Mouse (Mus musculus) CH12.LX (cell line): Measurements from ENCODE around the gene 1700067K01Rik. TPM values are rescaled to one million over a fixed set of nuclear protein-coding genes. Genes with fewer than 3 reads are reported as not detected.

Source experiments
- DNase-seq: peaks from one replicate; pipeline ENCODE4 v3.0.0-alpha.2; 2013; ENCODE audit errors: extremely low read depth
- H3K27ac ChIP-seq: 2 replicates; pipeline ENCODE4 v1.5.1; 2012; ENCODE audit warnings: low read depth, mild to moderate bottlenecking, control low read depth, moderate library complexity; ENCODE audit not compliant: insufficient read depth
- H3K27me3 ChIP-seq: replicated peaks from 2 replicates; pipeline ENCODE3; 2012; ENCODE audit warnings: inconsistent platforms
- H3K36me3 ChIP-seq, 2 experiments: replicated peaks in 1 of 2; 2 replicates each; pipeline versions ENCODE3 to v1.6.1; 2012; ENCODE audit warnings: inconsistent platforms in 1 of 2, low read length in 1 of 2, mild to moderate bottlenecking in 1 of 2, mixed read lengths in 1 of 2, moderate library complexity in 1 of 2; ENCODE audit not compliant: control insufficient read depth in 1 of 2, insufficient read depth in 1 of 2
- H3K4me1 ChIP-seq, 2 experiments: 2 replicates each; pipeline ENCODE4 v1.6.1; 2012; ENCODE audit warnings: inconsistent platforms in 1 of 2, moderate library complexity in 1 of 2; ENCODE audit not compliant: insufficient read depth in 2 of 2, control insufficient read depth in 1 of 2
- H3K4me2 ChIP-seq: 2 replicates; pipeline ENCODE4 v1.6.1; 2012; ENCODE audit warnings: low read depth, mild to moderate bottlenecking, control low read depth; ENCODE audit not compliant: poor library complexity, insufficient read depth, severe bottlenecking
- H3K4me3 ChIP-seq, 3 experiments: fragments of 150-350 bp in 1 of 3; sonication (generic) in 1 of 3; replicated peaks in 1 of 3; 2 replicates each; pipeline versions ENCODE3 to v1.5.1; 2011 to 2012; ENCODE audit warnings: low read depth in 2 of 3, low read length in 2 of 3, mild to moderate bottlenecking in 2 of 3, moderate library complexity in 2 of 3, control low read depth in 1 of 3, improper control_type of control experiment in 1 of 3, inconsistent platforms in 1 of 3, mixed read lengths in 1 of 3; ENCODE audit not compliant: poor library complexity in 1 of 3
- H3K79me2 ChIP-seq: replicated peaks from 2 replicates; pipeline ENCODE4 v1.6.1; 2012; ENCODE audit warnings: mild to moderate bottlenecking, moderate library complexity; ENCODE audit not compliant: control insufficient read depth, poor library complexity, insufficient read depth, severe bottlenecking; ENCODE audit errors: extremely low read depth
- H3K9ac ChIP-seq: 2 replicates; pipeline ENCODE4 v1.6.1; 2012; ENCODE audit warnings: low read depth, mild to moderate bottlenecking, control low read depth, moderate library complexity; ENCODE audit not compliant: insufficient read depth
- H3K9me3 ChIP-seq: replicated peaks from 2 replicates; pipeline ENCODE3; 2012; ENCODE audit warnings: low read length, inconsistent platforms, mixed read lengths
- BHLHE40 ChIP-seq: IDR thresholded peaks from 2 replicates; pipeline ENCODE4 v1.6.1; 2011; ENCODE audit warnings: mild to moderate bottlenecking, low read depth, low read length, improper control_type of control experiment
- ETS1 ChIP-seq: conservative IDR thresholded peaks from 2 replicates; pipeline ENCODE4 v1.6.1; 2012; ENCODE audit warnings: low read depth, mild to moderate bottlenecking, inconsistent platforms, low read length, improper control_type of control experiment, moderate library complexity
- GABPA ChIP-seq: IDR thresholded peaks from 2 replicates; pipeline ENCODE4 v1.6.1; 2012; ENCODE audit warnings: low read depth, low read length, improper control_type of control experiment, inconsistent platforms; ENCODE audit not compliant: insufficient replicate concordance
- MAFK ChIP-seq: IDR thresholded peaks from 2 replicates; pipeline ENCODE4 v1.6.1; 2011; ENCODE audit warnings: low read length, improper control_type of control experiment; ENCODE audit not compliant: insufficient replicate concordance
- MAX ChIP-seq: IDR thresholded peaks from 2 replicates; pipeline ENCODE4 v1.6.1; 2011; ENCODE audit warnings: low read length, improper control_type of control experiment
- MAZ ChIP-seq: IDR thresholded peaks from 2 replicates; pipeline ENCODE4 v1.6.1; 2012; ENCODE audit warnings: low read depth, mild to moderate bottlenecking, inconsistent platforms, low read length, improper control_type of control experiment, moderate library complexity
- MEF2A ChIP-seq: IDR thresholded peaks from 2 replicates; pipeline ENCODE4 v1.6.1; 2014; ENCODE audit warnings: low read depth, mild to moderate bottlenecking, inconsistent platforms, low read length, improper control_type of control experiment, borderline replicate concordance
- MXI1 ChIP-seq: IDR thresholded peaks from 2 replicates; pipeline ENCODE4 v1.6.1; 2011; ENCODE audit warnings: mild to moderate bottlenecking, low read depth, low read length, improper control_type of control experiment
- MYC ChIP-seq: IDR thresholded peaks from 2 replicates; pipeline ENCODE4 v1.6.1; 2011; ENCODE audit warnings: low read depth, mild to moderate bottlenecking, improper control_type of control experiment, low read length
- NRF1 ChIP-seq: IDR thresholded peaks from 2 replicates; pipeline ENCODE4 v1.6.1; 2014; ENCODE audit warnings: low read depth, mild to moderate bottlenecking, inconsistent platforms, low read length, improper control_type of control experiment, moderate library complexity
- POLR2AphosphoS2 ChIP-seq: IDR thresholded peaks from 2 replicates; pipeline ENCODE4 v1.6.1; 2011; ENCODE audit warnings: low read depth, low read length, improper control_type of control experiment
- RCOR1 ChIP-seq: conservative IDR thresholded peaks from 2 replicates; pipeline ENCODE4 v1.6.1; 2012; ENCODE audit warnings: low read depth, mild to moderate bottlenecking, inconsistent platforms, low read length, improper control_type of control experiment
- TBP ChIP-seq: conservative IDR thresholded peaks from 2 replicates; pipeline ENCODE4 v1.6.1; 2011; ENCODE audit warnings: low read depth, low read length, improper control_type of control experiment
- UBTF ChIP-seq: IDR thresholded peaks from 2 replicates; pipeline ENCODE4 v1.6.1; 2012; ENCODE audit warnings: low read depth, mild to moderate bottlenecking, inconsistent platforms, low read length, improper control_type of control experiment, moderate library complexity
- ZC3H11A ChIP-seq: IDR thresholded peaks from 2 replicates; pipeline ENCODE4 v1.6.1; 2012; ENCODE audit warnings: low read depth, mild to moderate bottlenecking, inconsistent platforms, low read length, improper control_type of control experiment
- ZKSCAN1 ChIP-seq: IDR thresholded peaks from 2 replicates; pipeline ENCODE4 v1.6.1; 2012; ENCODE audit warnings: low read depth, inconsistent platforms, low read length, improper control_type of control experiment, borderline replicate concordance
- dilution Hi-C: fragments of 300-500 bp; cut with MboI; formaldehyde crosslinking; loops from 2 replicates; pipeline ENCODE4 v1.14.3; 2020; ENCODE audit warnings: low sequenced_read_pairs; ENCODE audit not compliant: extremely low pct_unique_long_range_greater_than_20kb, extremely low pct_ligation_motif_present
- in situ Hi-C: fragments of 300-500 bp; cut with MboI; formaldehyde crosslinking; loops from 3 replicates; pipeline ENCODE4 v1.14.3; 2019; ENCODE audit warnings: low sequenced_read_pairs, low pct_ligation_motif_present, low pct_unique_long_range_greater_than_20kb, mixed read lengths
- polyA plus RNA-seq: library from polyadenylated mRNA; unstranded; fragments of >175 nt; gene quantifications from 2 replicates; pipeline ENCODE4 v1.2.1, GENCODE M21; 2012; ENCODE audit warnings: low read depth; ENCODE audit not compliant: insufficient read length
- total RNA-seq, 2 experiments: library from RNA; depleted of rRNA; stranded (reverse); fragments of 300-350 nt in 1 of 2; fragments of >200 nt in 1 of 2; gene quantifications; 2 replicates each; pipeline ENCODE4 v1.2.3; 2012 to 2014

The 1700067K01Rik gene
- total RNA-seq (2012; rRNA removed) (0.38 and 0.80 TPM in 2 replicates), total RNA-seq (2014; rRNA removed) (not detected in 2 replicates), polyA plus RNA-seq (0.55 and 0.67 TPM in 2 replicates)

DNA sequence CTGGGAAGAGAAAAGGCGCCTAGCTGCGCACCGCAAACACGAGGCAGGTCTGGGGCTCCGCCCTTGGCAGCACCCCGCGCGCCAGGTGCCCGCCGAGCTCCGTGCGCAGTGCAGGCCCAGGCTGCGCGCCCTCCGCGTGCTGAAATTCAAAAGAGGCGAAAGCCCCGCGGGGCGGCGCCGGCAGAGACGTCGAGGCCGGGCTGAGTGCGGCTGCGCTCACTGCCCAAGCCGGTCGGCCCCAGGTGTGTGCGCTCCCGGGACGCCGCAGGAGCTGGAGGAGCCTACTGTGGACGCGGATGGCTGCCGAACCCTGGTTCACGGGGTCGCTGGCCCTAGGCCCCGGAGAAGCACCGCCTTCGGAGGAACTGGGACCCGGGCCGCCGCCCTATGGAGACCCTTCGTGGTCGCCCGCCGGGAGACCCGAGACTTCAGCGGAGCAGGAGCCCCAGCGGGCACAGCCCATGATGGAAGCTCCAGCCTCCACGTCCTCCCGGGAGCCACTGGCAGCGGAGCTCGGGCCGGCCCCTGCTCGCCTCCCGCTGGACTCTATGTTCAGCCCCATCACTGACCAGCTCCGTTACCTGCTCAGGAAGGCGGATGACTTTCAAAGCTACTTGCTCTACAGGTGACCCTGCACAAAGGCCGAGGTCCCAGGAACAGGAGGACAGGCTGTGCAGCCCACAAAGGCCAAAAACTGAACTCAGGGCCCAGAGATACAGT is at the start of gene 1700067K01Rik:
TSS of gene 1700067K01Rik (plus strand) at position 222 of the 720 bp plus-strand sequence.
- no peak within 1 kb of the TSS for H3K9ac ChIP-seq
- TF ChIP-seq POLR2AphosphoS2 (no peak), UBTF (no peak), NRF1 (no peak), GABPA (no peak), MXI1 (no peak), ZKSCAN1 (no peak), MEF2A (no peak), MAFK (no peak), ETS1 (no peak), MAZ (no peak), MAX (no peak), BHLHE40 (no peak), ZC3H11A (no peak), RCOR1 (no peak), MYC (no peak)
- dilution Hi-C loops (no loop called here), in situ Hi-C loops (no loop called here)
- H3K4me1 ChIP-seq: peaks cover 18 to 40% of the 10 kb centered on the region in 2 experiments
- H3K27ac ChIP-seq: no peak within 1 kb of the TSS
- no peak within 1 kb of the TSS for H3K4me3 ChIP-seq
- H3K9me3 ChIP-seq: no peaks in the 10 kb centered on the region
- H3K27me3 ChIP-seq: no peaks in the 10 kb centered on the region
- DNase-seq: no peak
- H3K79me2 ChIP-seq: peaks cover 3% of the 10 kb centered on the region; the same call in 1 of the 2 replicates
- H3K36me3 ChIP-seq: peaks cover 14 to 43% of the 10 kb centered on the region in 2 experiments
- no peak within 1 kb of the TSS for H3K4me2 ChIP-seq

DNA sequence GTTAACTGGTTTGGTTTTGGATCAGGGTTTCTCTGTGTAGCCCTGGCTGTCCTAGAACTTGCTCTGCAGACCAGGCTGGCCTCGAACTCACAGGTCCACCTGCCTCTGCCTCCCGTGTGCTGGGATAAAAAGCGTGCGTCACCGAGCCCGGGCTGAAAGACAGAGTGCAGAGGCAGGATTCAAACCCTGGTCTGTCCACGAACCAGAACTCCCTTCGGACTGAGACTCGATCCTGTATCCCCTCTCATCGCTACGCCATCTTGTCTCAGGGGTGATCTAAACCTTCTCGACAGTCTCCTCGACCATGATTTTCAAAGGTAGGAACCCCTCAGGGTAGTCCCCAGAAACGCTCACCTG is 46.6 kb upstream of the 1700067K01Rik start:
- TF ChIP-seq TBP (peak; percentile 85), ZC3H11A (no peak)
- peaks cover 0 to 15% of the 10 kb centered on the region in 2 experiments for H3K36me3 ChIP-seq
- H3K9ac ChIP-seq: peak overlapping the region; percentile 26
- H3K4me2 ChIP-seq: peak overlapping the region; percentile 64
- peak overlapping the region; percentile 56 to 87 (median 70) for H3K4me3 ChIP-seq
- DNase-seq: no peak
- peaks cover 24% of the 10 kb centered on the region for H3K79me2 ChIP-seq
- no peaks in the 10 kb centered on the region for H3K9me3 ChIP-seq
- peak overlapping the region; percentile 21; the same call in 1 of the 2 replicates for H3K27ac ChIP-seq
- in situ Hi-C loops (loop anchor here (10.0 kb wide), 2 partner anchors 60 to 170 kb away; no protein-coding TSS in a partner anchor), dilution Hi-C loops (no loop called here)
- H3K4me1 ChIP-seq: peaks cover 0 to 22% of the 10 kb centered on the region in 2 experiments; a peak in 2 of 4 replicates
- no peaks in the 10 kb centered on the region for H3K27me3 ChIP-seq
